Mouse (Mus musculus): ENCODE results near the gene Ppp6r2. TPM values are rescaled to one million over a fixed set of nuclear protein-coding genes. Genes with fewer than 3 reads are reported as not detected.
A peak's percentile ranks its signal among the peaks of the same experiment; 100 is the strongest.

The Ppp6r2 gene
- polyA plus RNA-seq, 1 experiment from 2014 or later: 26.8 TPM

DNA sequence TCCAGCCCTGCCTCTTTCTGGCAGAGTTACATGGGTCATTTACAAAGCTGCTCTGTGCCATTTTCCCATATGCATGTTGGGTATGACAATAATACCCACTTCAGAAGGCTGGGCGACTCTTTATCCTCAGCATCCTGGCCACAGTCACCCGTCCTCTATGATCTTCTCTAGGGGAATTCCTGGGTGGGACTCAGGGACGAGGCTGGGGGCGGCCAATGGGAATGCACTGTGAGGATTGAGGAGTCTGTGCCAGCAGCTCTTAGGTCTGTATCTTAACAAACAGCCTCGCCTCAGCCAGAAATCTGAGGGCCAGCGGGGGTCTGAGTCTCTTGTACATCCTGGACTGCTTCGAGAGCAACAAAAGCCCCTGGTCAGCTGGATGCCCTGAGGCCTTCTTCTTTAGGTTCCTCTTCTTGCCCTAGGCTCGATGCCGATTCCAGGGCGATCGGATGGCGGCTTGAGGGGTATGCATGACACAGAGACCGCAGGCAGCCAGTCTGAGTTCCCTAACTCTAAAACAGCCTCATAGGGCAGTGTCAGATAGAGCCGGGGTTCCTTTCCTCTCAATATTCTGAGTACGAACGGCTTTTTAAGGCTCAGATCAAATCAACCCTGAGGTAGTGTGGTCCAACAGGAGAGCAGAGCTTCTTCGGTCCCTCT, 38.9 kb upstream of the Ppp6r2 start:
- no peak for TF ChIP-seq CTCF (IDR thresholded peaks at IDR 0.05; ENCODE audit: low read depth)
- no peaks in the 10 kb centered on the region for H3K27me3 ChIP-seq (ENCODE audit: insufficient read depth, low read length)
- peaks cover 11% of the 10 kb centered on the region; the same call in 1 of the 2 replicates for H3K36me3 ChIP-seq (ENCODE audit: insufficient read depth, low read length)
- no peak for ATAC-seq (replicated peaks; ENCODE audit: low FRiP score, low read depth)
- whole genome bisulfite sequencing: 51% methylated on average over 17 of the region's 17 CpGs
- peak overlapping the region; percentile 50 for H3K4me3 ChIP-seq (replicated peaks; ENCODE audit: low read depth, low read length)
- H3K4me1 ChIP-seq (replicated peaks; ENCODE audit: insufficient read depth, low read length): peaks cover 75% of the 10 kb centered on the region
- H3K9me3 ChIP-seq (replicated peaks; ENCODE audit: low read length): no peaks in the 10 kb centered on the region
- peak overlapping the region; percentile 84; the same call in 1 of the 2 replicates for H3K27ac ChIP-seq
- peak overlapping the region; percentile 75 for H3K9ac ChIP-seq (ENCODE audit: low read depth, low read length)
- DNase-seq (ENCODE audit: low spot score): no peak
- peak overlapping the region; percentile 100 for H3K4me2 ChIP-seq (ENCODE audit: low read length)

DNA sequence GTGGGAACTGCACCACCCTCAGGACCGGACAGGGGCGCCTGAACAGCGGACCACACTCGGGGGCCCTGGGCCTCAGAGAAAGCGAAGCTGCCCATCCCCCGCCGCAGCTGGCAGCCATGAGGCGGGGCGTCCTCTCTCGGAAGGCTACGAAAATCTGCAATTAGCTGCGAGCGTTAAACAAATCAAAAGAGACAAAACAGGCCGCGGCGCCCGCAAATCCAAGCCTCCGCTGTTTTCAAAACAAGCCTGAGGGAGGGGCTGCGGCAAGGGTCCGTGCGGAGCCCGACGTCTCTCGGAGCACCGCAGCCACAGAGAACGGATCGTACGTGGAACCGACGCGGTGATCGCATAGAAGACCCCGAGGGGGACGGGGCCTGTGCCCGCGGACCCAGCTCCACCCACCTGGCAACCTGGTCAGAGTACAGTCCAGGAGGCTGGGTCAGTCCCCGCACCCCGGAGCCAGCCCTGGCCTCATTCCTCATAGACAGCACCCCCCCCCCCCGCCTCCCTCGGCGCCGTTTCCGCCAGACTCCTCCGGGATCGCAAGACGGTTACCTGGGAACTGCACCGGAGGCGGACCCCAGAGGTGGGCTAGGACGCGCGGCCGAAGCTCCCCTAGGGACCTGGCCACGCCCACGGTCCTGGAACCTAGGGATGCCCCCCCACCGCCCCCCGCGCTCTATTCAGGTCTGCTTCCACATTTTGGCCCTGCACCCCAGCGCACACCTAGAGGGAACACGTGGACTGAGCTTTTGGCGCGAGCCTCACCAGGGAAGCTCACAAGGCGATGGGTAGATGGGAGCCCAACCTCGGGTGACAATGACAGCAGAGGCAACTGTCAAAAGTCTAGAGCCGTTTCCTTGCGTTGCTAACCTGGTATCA, 38.1 kb upstream of the Ppp6r2 start:
- Histone ChIP-seq H3K9me3 (replicated peaks; ENCODE audit: low read length) (no peaks in the 10 kb centered on the region), H3K4me3 (replicated peaks; ENCODE audit: low read depth, low read length) (peak overlapping the region; percentile 50), H3K4me2 (ENCODE audit: low read length) (peak overlapping the region; percentile 100), H3K4me1 (replicated peaks; ENCODE audit: insufficient read depth, low read length) (peaks cover 83% of the 10 kb centered on the region), H3K27ac (peak overlapping the region; percentile 84), H3K27me3 (ENCODE audit: insufficient read depth, low read length) (no peaks in the 10 kb centered on the region), H3K36me3 (ENCODE audit: insufficient read depth, low read length) (0 out of 2 replicates have a peak, but pooled peaks cover 2% of the 10 kb centered on the region), H3K9ac (ENCODE audit: low read depth, low read length) (peak overlapping the region; percentile 75)
- DNase-seq (ENCODE audit: low spot score) (peak; percentile 61), ATAC-seq (replicated peaks; ENCODE audit: low FRiP score, low read depth) (peak; percentile 40)
- TF ChIP-seq CTCF (IDR thresholded peaks at IDR 0.05; ENCODE audit: low read depth): no peak
- 1% methylated on average over 62 of the region's 65 CpGs for WGBS

DNA sequence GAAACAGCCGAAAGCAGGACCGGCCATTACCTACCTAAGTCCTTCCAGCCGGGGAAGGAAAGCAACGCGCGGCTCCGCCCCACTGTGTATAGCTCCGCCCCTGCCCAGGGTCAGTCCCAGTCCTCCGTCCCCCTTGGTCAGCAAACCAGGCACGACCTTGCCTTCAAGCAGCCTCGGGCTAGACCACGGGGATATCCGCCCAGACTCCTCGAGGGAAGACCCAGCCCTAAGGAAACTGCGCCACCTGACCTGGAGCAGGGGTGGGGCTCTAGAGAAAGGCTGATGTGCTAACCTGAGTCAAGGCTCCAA, 37.5 kb upstream of the Ppp6r2 start:
- H3K4me2 ChIP-seq (ENCODE audit: low read length): peak overlapping the region; percentile 100
- peak overlapping the region; percentile 84 for H3K27ac ChIP-seq
- TF ChIP-seq CTCF (IDR thresholded peaks at IDR 0.05; ENCODE audit: low read depth): no peak
- WGBS: 4% methylated on average over 15 of the region's 15 CpGs
- peak; percentile 75 for ATAC-seq (replicated peaks; ENCODE audit: low FRiP score, low read depth)
- H3K9me3 ChIP-seq (replicated peaks; ENCODE audit: low read length): no peaks in the 10 kb centered on the region
- peak overlapping the region; percentile 75 for H3K9ac ChIP-seq (ENCODE audit: low read depth, low read length)
- DNase-seq (ENCODE audit: low spot score): peak; percentile 80
- peaks cover 85% of the 10 kb centered on the region for H3K4me1 ChIP-seq (replicated peaks; ENCODE audit: insufficient read depth, low read length)
- H3K4me3 ChIP-seq (replicated peaks; ENCODE audit: low read depth, low read length): peak overlapping the region; percentile 50
- no peaks in the 10 kb centered on the region for H3K27me3 ChIP-seq (ENCODE audit: insufficient read depth, low read length)
- H3K36me3 ChIP-seq (ENCODE audit: insufficient read depth, low read length): no peaks in the 10 kb centered on the region

DNA sequence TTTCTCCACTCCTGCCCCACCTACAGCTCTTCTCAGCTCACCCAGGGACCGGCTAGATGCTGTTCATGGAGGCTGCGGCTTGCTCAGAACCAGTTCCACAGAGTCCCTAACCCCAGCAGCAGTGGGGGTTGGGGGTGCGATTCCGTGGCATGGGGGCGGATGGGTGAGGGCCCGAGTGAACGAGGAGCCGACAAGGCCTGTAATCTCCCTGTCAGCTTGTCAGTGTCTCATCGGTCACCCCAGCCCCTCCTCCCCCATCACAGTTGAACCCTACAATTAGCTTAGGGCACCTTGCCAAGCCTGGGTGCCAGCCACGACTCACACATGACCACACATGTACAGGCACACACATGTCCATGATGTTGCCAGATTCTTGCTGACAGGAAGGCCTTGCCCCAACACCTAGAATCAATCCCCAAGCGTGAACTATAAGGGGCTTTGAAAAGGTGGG, 36.4 kb upstream of the Ppp6r2 start:
- Histone ChIP-seq H3K9ac (ENCODE audit: low read depth, low read length) (no peak overlapping the region; the same call in 1 of the 2 replicates), H3K4me3 (replicated peaks; ENCODE audit: low read depth, low read length) (no peak overlapping the region), H3K4me1 (replicated peaks; ENCODE audit: insufficient read depth, low read length) (peaks cover 75% of the 10 kb centered on the region), H3K9me3 (replicated peaks; ENCODE audit: low read length) (no peaks in the 10 kb centered on the region), H3K27me3 (ENCODE audit: insufficient read depth, low read length) (no peaks in the 10 kb centered on the region), H3K36me3 (ENCODE audit: insufficient read depth, low read length) (no peaks in the 10 kb centered on the region), H3K27ac (peak overlapping the region; percentile 62), H3K4me2 (ENCODE audit: low read length) (peak overlapping the region; percentile 7; the same call in 1 of the 2 replicates)
- no peak for TF ChIP-seq CTCF (IDR thresholded peaks at IDR 0.05; ENCODE audit: low read depth)
- WGBS: 49% methylated on average over 11 of the region's 11 CpGs
- DNase-seq (ENCODE audit: low spot score): no peak
- no peak for ATAC-seq (replicated peaks; ENCODE audit: low FRiP score, low read depth)

DNA sequence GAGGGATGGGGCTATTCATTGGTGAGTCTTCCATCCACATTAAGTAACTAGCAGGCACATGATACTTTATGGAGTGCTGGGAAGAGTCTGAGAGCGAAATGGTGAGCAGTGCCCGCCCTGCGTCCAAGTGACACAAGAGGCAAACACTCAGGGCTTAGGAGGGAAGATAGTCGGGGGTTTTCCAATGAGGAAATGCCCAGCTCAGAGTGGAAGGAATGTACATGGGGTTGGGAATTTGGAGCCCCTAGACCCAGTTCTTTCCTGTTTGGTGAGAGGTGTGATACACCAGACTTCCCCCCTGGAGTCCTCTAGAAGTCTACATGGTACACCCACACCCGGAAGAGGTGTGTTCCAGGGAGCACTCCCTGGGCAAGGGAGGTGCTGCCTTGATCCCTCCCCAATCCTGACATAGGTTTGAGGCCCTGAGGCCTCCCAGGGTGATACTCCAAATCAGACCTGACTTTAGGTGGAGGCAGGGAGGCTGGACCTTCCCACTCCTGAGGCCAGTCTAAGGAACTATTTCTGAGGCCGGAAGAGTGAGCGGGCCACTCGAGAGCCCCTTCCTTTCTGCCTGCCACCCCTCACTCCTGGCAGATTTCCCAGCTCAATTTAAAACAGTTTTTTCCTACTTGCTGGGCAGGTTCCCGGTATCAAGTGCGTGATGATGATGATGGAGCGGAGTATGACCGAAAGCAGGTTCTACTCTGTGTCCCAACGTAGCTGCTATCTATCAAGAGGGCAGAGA, 35.8 kb upstream of the Ppp6r2 start:
- Histone ChIP-seq H3K27me3 (ENCODE audit: insufficient read depth, low read length) (no peaks in the 10 kb centered on the region), H3K4me2 (ENCODE audit: low read length) (0 out of 2 replicates have a peak overlapping the region, but pooled peaks have one; percentile 7), H3K4me3 (replicated peaks; ENCODE audit: low read depth, low read length) (no peak overlapping the region), H3K27ac (peak overlapping the region; percentile 62), H3K36me3 (ENCODE audit: insufficient read depth, low read length) (no peaks in the 10 kb centered on the region), H3K9ac (ENCODE audit: low read depth, low read length) (no peak overlapping the region), H3K9me3 (replicated peaks; ENCODE audit: low read length) (no peaks in the 10 kb centered on the region), H3K4me1 (replicated peaks; ENCODE audit: insufficient read depth, low read length) (peaks cover 68% of the 10 kb centered on the region)
- ATAC-seq (replicated peaks; ENCODE audit: low FRiP score, low read depth) (no peak), DNase-seq (ENCODE audit: low spot score) (no peak)
- WGBS: 73% methylated on average over 13 of the region's 13 CpGs
- TF ChIP-seq CTCF (IDR thresholded peaks at IDR 0.05; ENCODE audit: low read depth): no peak

DNA sequence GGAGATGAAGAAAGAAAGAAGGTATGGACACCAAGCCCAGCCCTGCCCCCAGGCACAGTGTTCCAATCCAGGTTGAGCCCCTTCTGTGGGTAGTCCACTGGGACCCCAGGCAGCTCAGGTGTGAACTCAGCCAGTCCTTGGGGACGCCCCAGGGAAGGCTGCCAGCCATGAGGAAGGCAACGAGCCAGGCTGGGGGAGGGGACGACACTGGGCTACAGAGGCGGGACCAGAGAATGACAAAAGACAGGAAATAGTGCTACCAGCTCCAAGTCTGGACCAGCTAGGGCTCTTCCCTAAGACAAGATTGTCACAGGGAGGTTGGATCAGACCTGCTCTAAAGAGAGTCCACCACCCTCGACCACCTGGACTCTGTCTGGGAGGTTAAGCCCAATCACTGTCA, 34.2 kb upstream of the Ppp6r2 start:
- Histone ChIP-seq H3K36me3 (ENCODE audit: insufficient read depth, low read length) (no peaks in the 10 kb centered on the region), H3K4me2 (ENCODE audit: low read length) (peak overlapping the region; percentile 73), H3K4me3 (replicated peaks; ENCODE audit: low read depth, low read length) (no peak overlapping the region), H3K9me3 (replicated peaks; ENCODE audit: low read length) (no peaks in the 10 kb centered on the region), H3K9ac (ENCODE audit: low read depth, low read length) (peak overlapping the region; percentile 31; the same call in 1 of the 2 replicates), H3K27ac (peak overlapping the region; percentile 93), H3K27me3 (ENCODE audit: insufficient read depth, low read length) (no peaks in the 10 kb centered on the region), H3K4me1 (replicated peaks; ENCODE audit: insufficient read depth, low read length) (peaks cover 70% of the 10 kb centered on the region)
- ATAC-seq (replicated peaks; ENCODE audit: low FRiP score, low read depth) (no peak), DNase-seq (ENCODE audit: low spot score) (no peak)
- WGBS: 5% methylated on average over 5 of the region's 5 CpGs
- TF ChIP-seq CTCF (IDR thresholded peaks at IDR 0.05; ENCODE audit: low read depth): no peak
